Mouse (Mus musculus): ENCODE measurements around the gene Ppp1r27.
A peak's percentile ranks its signal among the peaks of the same experiment; 100 is the strongest.

Gene Ppp1r27

GRCm38 (mm10) chr11:120545964-120546363, 5.0 kb downstream of the Ppp1r27 start:
- DNase-seq (ENCODE audit: low spot score in 2 of 2): no peak

DNA sequence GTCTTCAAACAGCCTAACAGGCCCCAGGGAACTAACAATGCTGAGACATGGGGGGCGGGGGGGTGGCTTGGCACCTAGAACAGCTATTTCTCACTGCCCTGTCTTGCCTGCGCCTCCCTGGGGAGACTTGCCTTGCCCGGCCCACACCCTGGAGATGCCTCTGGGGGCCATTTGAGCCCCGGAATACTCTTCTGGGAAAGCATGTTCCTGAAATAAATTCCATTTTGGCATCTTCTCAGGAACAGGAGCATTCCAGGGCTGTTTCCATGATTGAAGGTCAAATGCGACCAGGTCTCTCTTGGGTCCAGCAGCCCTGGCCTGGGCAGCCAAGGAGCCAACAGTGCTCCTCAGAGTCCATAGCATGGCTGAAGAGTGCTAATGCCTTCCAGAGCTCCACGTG, 8.6 kb downstream of the Ppp1r27 start:
- DNase-seq (ENCODE audit: low spot score in 2 of 2): no peak

DNA sequence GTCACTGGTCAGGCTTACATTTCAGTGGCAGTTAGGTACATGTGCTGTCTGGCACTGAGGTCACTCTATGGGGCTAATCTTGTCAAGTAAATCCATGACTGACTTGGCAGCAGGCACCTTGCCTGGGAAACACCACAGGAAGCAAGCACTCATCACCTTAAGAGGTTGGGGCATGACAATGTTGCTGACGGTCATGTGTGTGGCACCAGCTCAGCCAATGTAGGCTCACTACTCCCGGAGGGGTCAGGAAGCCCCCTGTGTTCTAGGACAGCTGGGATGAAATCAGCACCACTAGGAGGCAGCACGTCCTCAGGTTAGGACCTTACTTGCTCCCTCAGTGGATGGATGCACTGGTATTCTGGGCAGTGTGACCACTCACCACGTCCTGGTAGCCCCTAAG, 9.0 kb downstream of the Ppp1r27 start:
- DNase-seq (ENCODE audit: low spot score in 2 of 2): no peak

GRCm38 (mm10) chr11:120539285-120540014, 11.5 kb downstream of the Ppp1r27 start:
- no peak for DNase-seq (ENCODE audit: low spot score in 2 of 2)

GRCm38 (mm10) chr11:120538955-120539284, 12.0 kb downstream of the Ppp1r27 start:
- no peak for DNase-seq (ENCODE audit: low spot score in 2 of 2)

- DNase-seq (ENCODE audit: low spot score in 2 of 2): peak; percentile 53 to 54
Observed at GRCm38 (mm10) chr11:120538485-120538884, 12.4 kb downstream of the Ppp1r27 start.

- DNase-seq (ENCODE audit: low spot score in 2 of 2): no peak
Observed at GRCm38 (mm10) chr11:120535804-120536203, 15.1 kb downstream of the Ppp1r27 start.

GRCm38 (mm10) chr11:120535145-120535544, 15.8 kb downstream of the Ppp1r27 start:
- DNase-seq (ENCODE audit: low spot score in 2 of 2): no peak

GRCm38 (mm10) chr11:120534093-120534492, 16.8 kb downstream of the Ppp1r27 start:
- no peak for DNase-seq (ENCODE audit: low spot score in 2 of 2)

DNA sequence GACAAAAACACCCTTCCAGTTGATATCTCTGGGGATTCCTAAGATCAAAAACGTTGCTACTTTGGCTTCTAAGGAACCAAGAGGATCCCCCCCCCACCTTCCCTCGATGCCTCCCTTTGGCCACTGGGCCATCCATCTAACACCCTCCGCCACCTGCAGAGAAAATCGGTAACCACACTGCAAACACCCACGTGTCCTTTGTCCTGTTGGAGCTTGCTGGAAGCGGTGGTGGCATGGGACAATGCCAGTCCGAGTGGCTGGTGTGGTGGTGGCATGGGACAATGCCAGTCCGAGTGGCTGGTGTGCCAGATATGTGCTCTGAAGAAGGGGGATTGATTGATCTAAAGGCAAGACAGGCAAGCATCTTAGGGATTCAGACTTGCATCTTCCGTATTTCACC, 19.3 kb downstream of the Ppp1r27 start:
- DNase-seq (ENCODE audit: low spot score in 2 of 2): no peak

DNA sequence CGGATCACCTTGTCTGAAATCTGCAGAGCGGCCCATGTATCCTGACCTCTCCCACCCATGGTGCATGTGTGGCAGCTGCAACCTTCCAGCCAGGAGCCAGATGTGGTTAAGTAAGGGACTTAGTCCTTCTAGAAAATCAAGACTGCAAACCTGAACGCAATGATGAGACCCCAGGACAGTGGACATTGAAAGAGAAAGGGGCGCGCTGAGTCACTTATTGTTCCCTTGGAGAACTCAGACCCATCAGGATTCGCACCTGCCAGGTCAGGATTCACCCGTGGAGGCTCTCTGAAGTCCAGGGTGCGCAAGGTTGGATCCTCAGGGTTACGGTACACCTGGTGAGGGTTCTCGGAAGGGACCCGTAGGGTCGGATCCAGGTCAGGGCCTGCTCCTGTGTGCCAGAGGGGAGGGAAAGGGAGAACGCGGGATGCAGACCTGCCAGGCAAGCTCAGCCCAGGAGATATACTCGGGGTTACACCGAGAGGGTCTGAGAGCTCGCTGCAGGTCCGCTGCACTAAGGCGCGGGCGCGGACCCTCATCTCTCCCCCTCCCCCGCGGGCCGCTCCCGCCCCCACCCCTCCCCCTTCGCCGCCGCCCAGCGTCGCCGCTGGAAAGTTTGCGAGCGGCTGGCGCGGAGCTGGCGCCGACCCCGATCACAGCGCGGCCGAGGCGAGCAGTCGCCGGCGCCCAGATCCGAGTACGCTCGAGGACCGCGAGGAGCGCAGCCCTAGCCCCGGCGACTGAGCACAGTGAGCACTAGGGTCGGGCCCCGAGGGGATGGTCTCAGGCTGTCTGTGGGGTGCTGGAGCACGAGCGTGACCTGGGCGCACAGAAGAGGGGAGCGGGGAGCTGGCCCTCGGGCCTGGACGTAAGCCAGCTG, 20.6 kb downstream of the Ppp1r27 start, which contains the start of gene Gcgr:
Gene Gcgr, plus strand, starts transcription at position 615 of the 880 bp plus-strand sequence.
- no peak for DNase-seq (ENCODE audit: low spot score in 2 of 2)

DNA sequence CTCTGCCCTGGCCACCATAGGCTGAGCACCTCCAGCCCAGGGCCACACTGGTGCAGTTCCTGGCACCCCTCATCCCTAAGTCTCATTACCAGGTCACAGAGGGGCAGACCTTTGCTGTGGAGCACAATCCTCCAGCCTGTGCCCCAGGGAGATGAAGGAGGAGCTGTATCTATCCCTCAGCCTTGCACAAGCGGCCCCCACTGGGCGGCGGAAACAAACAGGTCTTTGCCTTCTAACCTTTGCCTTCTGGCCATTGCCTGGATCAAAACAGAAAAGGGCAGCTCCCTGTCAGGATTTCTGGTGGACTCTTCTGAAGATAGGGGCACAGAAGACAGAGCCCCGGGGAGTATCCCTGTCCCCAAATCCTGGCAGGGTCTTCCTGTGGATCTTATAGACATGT, 22.0 kb downstream of the Ppp1r27 start:
- no peak for DNase-seq (ENCODE audit: low spot score in 2 of 2)

DNA sequence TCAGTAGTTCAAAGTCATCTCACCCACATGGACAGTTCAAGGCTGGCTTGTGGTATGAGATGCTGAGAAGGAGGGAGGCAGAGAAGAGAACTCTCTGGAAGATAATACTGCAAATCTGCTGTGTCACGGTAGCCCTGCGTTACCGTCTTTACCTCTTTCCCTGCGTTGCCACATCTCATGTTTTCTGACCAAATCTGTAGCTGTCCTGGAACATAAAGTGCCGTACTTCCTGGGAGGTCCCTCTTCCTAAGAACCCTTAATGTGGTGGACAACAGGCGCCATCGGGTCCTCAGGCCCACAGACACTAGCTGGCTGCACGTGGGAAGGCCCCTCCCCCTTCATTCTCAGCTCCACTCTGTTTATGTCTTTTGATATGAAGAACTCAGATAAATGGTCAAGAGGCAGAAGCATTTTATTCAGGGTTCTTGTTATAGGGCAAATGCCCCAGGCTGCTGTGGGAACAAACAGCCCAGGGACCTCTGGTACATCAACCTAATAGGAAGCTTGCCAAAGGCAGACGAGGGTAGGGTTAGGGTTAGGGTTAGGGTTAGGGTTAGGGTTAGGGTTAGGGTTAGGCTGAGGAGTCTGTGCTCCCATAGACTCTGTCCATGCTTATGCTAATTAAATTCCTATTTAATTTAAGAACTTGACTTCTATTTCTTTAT, 23.1 kb downstream of the Ppp1r27 start:
- DNase-seq (ENCODE audit: low spot score in 2 of 2): no peak

DNA sequence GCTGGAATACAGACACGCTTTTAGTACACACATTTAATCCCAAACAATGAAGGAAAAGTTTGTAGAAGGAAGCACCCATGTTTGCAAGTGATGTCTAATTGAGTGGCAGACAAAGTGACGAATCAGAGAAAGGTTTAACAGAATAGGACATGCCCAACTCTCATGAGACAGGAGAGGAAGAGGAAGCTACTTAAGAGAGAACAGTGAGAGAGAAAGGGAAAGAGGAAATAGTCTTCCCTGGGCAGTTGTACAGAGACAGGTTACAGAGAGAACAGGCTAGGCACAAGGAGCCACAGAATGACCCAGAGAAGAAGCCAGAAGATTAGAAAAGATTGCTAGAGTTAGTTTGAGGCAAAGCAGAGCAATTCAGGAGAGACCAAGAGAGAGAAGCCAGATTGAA, 25.0 kb downstream of the Ppp1r27 start:
- no peak for DNase-seq (ENCODE audit: low spot score in 2 of 2)

- DNase-seq (ENCODE audit: low spot score in 2 of 2): no peak
Observed at GRCm38 (mm10) chr11:120522581-120522980, 28.4 kb downstream of the Ppp1r27 start.

DNA sequence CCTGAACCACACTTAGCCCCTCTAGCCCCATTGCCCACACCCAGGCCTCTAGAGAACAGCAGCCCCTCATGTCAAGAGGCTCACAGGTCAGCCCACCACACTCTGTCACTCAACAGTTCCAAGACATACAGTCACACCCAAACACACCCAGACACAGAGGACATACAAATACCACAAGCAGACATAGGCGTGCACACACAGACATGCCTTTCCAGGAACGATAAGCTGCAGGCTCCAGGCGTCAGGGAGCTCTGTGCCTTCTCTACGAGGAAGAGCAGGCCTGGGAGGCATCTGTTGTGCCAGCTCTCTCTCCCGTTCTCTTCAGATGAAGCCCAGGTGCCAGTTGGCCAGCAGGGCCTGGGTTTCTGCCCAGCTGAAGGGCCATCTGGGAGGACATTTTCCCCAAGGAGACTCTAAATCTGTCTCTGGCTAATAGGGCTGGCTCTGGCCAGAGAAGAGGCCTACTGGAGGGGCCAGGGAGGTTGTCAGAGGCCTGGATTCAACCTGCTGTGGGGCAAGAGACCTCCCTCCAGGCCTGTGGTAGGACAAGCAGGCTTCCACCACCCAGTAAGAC, 29.9 kb downstream of the Ppp1r27 start:
- DNase-seq (ENCODE audit: low spot score in 2 of 2): peak in 1 of 2 experiments; percentile 52

DNA sequence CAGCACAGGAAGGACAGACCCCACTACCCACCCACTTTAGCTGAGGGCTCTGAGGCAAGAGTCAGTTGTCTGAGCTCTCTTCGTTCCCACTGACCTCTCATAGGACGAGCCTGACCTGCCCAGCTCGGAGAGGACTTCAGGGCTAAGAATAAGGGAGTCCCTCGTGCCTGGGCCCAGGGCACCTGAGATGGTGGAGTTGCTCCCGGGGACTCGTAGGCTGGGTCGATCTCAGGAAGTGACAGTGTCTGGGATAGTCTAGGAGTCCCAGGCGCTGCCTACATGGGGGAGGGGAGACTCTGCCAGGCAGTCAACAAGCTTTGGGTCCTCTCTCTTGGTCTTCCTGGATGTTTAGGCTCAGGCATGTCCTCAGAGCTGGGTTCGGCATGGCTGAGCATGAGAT, 30.4 kb downstream of the Ppp1r27 start:
- DNase-seq (ENCODE audit: low spot score in 2 of 2): no peak

DNA sequence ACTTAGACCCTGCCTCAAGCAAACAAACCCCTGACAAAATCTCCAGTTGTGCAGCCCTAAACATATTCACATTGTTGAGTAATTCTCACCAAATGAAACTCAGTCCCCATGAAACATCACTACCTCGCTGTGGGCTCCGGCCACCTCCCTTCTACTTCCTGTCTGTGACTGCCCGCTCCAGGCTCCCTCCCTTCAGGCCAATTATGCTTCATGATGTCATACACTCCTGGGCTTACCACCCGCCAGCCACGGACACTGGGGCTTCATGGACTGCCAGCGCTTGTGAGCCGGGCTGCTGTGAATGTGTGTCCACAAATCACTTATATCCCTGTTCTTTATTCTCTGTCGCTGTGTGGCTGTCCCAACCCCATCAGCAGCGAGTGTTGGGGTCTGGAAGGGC, 31.2 kb downstream of the Ppp1r27 start:
- DNase-seq (ENCODE audit: low spot score in 2 of 2): no peak

DNA sequence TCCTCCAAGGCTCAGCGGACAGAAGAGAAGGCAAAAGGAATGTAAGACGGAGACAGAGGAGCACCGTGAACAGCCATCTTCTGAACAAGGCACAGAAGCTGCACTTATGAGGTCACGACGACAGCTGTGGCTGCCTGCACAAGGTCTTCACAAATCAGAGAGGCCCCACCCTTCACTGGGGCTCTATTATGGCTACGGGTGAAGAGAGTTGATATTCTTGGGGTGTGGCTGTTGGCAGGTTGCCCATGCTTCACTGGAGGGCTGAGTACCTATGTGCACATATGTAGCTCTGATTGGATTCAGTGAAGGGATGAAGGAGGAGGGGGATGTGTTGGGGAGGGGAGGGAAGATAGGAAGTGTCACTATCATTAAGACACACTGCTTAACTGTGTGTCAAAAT, 32.4 kb downstream of the Ppp1r27 start:
- DNase-seq (ENCODE audit: low spot score in 2 of 2): peak in 1 of 2 experiments; percentile 23

GRCm38 (mm10) chr11:120518027-120518426, 32.9 kb downstream of the Ppp1r27 start:
- DNase-seq (ENCODE audit: low spot score in 2 of 2): peak; percentile 77 to 83

DNA sequence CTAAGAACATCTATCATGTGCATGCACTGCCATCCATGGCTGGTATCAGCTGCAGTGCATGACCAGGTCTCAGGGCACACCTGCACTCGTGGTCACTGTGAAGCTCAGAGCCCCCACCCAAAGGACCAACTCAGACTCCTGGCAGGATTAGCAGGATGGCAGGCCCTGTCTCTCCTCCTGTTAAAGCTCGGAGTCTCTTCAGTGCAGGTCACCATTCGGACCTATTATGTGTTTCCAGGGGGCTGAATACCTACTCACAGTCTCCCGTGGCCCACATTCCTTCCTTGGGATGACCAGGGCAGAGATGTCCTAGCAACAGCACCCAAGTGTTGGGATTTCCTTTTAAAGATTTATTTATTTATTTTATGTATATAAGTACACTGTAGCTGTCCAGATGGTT, 33.8 kb downstream of the Ppp1r27 start:
- no peak for DNase-seq (ENCODE audit: low spot score in 2 of 2)

DNA sequence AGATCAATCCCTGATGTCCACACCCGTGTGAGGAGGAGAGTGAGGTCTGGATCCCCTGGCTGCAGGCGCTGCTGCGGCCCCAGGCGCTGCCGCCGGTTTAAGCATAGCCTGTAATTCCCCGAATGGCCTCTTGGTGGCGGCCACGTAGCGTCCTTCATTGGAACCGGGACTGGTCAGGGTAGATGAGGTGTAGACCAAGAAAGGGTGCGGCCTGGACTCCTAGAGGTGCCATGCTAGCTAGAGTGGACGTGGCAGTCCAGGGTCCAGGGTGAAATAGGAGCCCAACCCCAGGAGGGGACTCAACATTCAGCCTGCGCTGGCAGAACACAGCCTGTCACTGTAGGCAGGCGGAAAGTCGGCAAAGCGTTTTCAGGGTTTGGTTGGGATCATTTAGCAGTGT, 35.3 kb downstream of the Ppp1r27 start:
- peak; percentile 80 to 87 for DNase-seq (ENCODE audit: low spot score in 2 of 2)

Measured in right cerebral cortex, postnatal 10 days (tissue).